Mouse (Mus musculus): ENCODE measurements around the gene Tmem198b.

Gene Tmem198b

GRCm38 (mm10) chr10:128798676-128799075, 5.5 kb downstream of the Tmem198b start:
- no peak for DNase-seq

GRCm38 (mm10) chr10:128795581-128795980, 8.6 kb downstream of the Tmem198b start:
- DNase-seq = no peak

DNA sequence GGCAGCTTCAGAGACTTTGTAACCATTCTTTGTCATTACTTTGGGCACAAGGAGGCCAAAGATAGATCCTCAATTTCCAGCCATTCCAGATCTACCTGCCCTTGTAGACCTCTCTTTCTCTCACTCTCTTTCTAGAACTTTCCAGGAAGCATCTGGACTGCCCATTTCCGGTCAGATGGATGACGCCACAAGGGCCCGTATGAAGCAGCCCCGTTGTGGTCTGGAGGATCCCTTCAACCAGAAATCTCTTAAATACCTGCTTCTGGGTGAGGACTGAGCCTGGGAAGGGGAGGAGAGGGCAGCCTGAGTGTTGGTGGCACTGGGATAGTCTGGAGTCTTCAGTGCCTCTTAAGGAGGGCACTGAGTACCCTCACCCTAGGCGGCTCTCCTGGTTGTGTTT, 9.8 kb downstream of the Tmem198b start:
- DNase-seq = no peak

- no peak for DNase-seq
Observed at GRCm38 (mm10) chr10:128793258-128793657, 10.9 kb downstream of the Tmem198b start.

DNA sequence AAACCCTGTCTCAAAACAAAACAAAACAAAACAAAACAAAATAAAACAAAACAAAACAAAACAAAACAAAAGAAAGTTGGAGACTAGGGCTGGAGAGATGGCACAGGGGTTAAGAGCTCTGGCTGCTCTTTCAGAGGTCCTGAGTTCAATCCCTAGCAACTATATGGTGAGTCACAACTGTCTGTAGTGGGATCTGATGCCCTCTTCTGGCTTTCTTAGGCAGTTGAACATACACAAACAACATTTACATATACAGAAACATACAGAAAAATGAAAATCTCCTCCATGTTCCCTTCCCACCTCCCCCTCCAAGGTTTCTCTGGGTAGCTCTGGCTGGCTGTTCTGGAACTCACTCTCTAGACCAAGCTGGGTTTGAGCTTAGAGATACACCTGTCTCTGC, 12.1 kb downstream of the Tmem198b start:
- no peak for DNase-seq

DNA sequence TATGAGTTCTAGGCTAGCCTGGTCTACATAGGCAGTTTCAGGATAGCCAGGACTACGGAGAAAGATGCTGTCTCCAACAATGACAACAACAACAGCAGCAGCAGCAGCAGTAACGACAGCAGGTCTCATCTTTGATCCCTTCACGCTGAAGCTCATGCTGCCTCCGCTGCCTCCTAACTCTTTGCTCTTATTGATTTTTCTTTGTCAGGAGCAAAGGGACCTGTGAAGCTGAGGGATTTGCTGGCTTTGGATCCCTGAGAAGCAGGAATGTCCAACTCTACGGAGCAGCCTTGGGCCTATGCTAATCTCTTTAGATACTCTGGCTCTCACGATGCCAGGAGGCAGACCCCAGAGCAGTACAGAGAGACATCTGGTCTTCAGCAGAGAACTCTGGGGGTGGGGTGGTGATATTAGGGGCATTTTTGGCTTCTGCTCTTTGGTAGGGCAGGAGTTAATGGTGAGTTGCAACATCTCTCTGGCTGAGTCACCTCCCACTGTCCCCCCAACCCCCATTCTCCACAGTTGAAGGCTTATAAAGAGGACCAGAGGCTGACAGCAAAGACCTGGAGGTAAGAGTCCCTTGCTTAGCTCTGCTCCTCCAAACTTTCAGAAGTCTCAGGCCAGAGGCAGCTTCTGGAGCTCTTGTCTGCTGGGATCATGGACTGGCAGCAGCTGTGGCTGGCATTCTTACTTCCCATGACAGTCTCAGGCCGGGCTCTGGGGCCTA, 13.6 kb downstream of the Tmem198b start, which contains the start of gene Mmp19:
Gene Mmp19, plus strand, starts transcription at position 513 of the 727 bp plus-strand sequence.
- DNase-seq = no peak

DNA sequence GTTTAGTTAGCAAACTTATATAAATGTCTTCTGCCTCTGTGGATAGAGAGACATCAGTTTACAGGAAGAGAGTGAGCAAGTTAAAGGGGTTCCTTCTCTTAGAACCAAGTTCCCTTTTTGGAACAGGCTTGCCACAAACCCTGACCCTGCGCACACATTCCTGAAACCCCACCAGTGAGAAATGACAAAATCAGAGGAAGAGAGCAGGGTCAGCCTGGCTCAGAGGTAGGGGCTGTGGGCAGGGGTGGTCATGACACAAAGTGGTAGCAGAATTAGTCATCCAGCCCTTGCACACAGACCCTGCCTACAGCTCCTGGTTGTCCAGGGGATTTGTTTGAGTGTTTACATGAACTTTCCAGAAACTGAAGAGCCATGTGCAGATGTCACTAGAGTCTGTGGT, 24.0 kb downstream of the Tmem198b start:
- no peak for DNase-seq

- DNase-seq = peak; percentile 68
Observed at GRCm38 (mm10) chr10:128779011-128779795, 25.0 kb downstream of the Tmem198b start.

DNA sequence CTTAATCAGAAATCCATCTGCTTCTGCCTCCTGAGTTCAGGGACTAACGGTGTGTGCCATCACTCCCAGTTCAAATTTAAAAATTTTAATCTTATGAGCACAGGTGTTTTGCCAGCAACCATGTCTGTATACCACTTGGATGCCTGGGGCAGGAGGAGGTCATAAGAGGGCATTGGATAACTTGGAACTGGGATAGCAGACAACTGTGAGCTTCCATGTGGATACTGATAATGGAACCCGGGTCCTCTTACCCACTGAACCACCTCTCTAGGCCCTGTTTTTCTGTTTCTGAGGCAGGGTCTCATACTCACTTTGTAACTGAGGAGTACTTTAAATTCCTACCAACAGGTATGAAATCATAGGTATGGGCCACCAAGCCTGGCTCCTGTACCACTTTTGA, 25.7 kb downstream of the Tmem198b start:
- DNase-seq = no peak

DNA sequence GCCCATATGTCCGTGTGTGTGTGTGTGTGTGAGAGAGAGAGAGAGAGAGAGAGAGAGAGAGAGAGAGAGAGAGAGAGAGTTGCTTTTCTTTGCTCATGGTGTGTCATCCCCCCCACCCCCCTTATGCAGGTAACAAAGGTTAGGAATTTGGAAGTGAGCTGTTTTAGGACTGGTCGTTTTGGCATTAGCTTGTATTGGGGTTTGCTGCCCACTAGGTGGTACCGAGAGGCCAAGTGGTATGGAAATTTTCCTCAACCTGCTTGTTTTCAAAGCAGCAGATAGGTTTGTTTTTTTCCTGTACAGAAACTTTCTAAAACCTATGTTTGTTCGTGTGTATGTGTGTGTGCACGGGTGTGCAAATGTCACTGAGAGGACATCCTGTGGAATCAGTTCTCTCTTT, 30.5 kb downstream of the Tmem198b start:
- no peak for DNase-seq

DNA sequence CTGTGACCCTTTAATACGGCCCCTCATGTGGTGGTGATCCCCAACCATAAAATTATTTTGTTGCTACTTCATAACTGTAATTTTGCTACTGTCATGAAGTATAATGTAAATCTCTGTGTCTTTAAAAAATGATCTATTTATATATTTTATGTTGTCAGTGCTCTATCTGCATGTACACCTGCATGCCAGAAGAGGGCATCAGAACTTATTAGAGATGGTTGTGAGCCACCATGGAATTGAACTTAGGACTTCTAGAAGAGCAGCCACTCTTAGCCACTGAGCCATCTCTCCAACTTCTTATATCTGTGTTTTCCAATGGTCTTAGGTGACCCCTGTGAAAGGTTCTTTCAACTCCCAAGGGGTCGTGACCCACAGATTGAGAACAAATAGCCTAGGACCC, 31.3 kb downstream of the Tmem198b start:
- no peak for DNase-seq
